Mouse (Mus musculus) liver, adult 2 months (tissue): Measurements from ENCODE around the gene Ncor1. TPM values are rescaled to one million over a fixed set of nuclear protein-coding genes. Genes with fewer than 3 reads are reported as not detected.

Experiments
- DNase-seq: peaks from one replicate; pipeline ENCODE4 v3.0.0-alpha.2; 2011; ENCODE audit warnings: low read depth, low spot score; ENCODE audit errors: extremely low read depth
- H3K27ac ChIP-seq: fragments of 200-500 bp; replicated peaks from 2 replicates; pipeline ENCODE4 v1.5.1; 2012; ENCODE audit warnings: low read depth, mild to moderate bottlenecking, control low read depth, inconsistent platforms, low read length; ENCODE audit not compliant: insufficient read depth
- H3K27me3 ChIP-seq: fragments of 200-500 bp; 2 replicates; pipeline ENCODE4 v1.6.1; 2012; ENCODE audit warnings: mild to moderate bottlenecking, moderate library complexity, low read length, inconsistent platforms; ENCODE audit not compliant: control insufficient read depth, insufficient read depth
- H3K36me3 ChIP-seq: fragments of 200-500 bp; 2 replicates; pipeline ENCODE4 v1.6.1; 2012; ENCODE audit warnings: low read length, inconsistent platforms; ENCODE audit not compliant: control insufficient read depth, insufficient read depth
- H3K4me1 ChIP-seq: fragments of 200-500 bp; 2 replicates; pipeline ENCODE4 v1.6.1; 2011; ENCODE audit warnings: low read length; ENCODE audit not compliant: control insufficient read depth, insufficient read depth
- H3K4me3 ChIP-seq: fragments of 200-500 bp; 2 replicates; pipeline ENCODE4 v1.5.1; 2011; ENCODE audit warnings: low read depth, mild to moderate bottlenecking, control low read depth, low read length, moderate library complexity; ENCODE audit not compliant: insufficient read depth
- H3K79me2 ChIP-seq: fragments of 200-500 bp; 2 replicates; pipeline ENCODE4 v1.6.1; 2012; ENCODE audit warnings: inconsistent platforms, mild to moderate bottlenecking, low read length, moderate library complexity; ENCODE audit not compliant: control insufficient read depth, insufficient read depth
- H3K9ac ChIP-seq: fragments of 200-500 bp; 2 replicates; pipeline ENCODE4 v1.6.1; 2012; ENCODE audit warnings: low read depth, mild to moderate bottlenecking, control low read depth, inconsistent platforms, low read length
- CTCF ChIP-seq: fragments of 200-500 bp; IDR thresholded peaks from 2 replicates; pipeline ENCODE4 v1.5.1; 2011; ENCODE audit warnings: low read depth, low read length, control low read depth
- POLR2A ChIP-seq: fragments of 200-500 bp; IDR thresholded peaks from 2 replicates; pipeline ENCODE4 v1.6.1; 2011; ENCODE audit warnings: low read length, control low read depth; ENCODE audit not compliant: insufficient read depth; ENCODE audit errors: extremely low read depth
- WGBS: fragments of 180-500 bp; shearing (Covaris S2); methylation state at CpG from one replicate; pipeline ENCODE4 v1.1.7; 2018; 5-methylcytosine and 5-hydroxymethylcytosine counted together
- polyA plus RNA-seq: library from polyadenylated mRNA; depleted of rRNA; stranded (reverse); fragments of >200 nt; gene quantifications from 2 replicates; pipeline ENCODE4 v1.2.3, GENCODE M21; 2012; rRNA removed
- total RNA-seq: library from RNA; depleted of rRNA; stranded (reverse); fragments of >200 nt; gene quantifications from 2 replicates; pipeline ENCODE4 v1.2.3, GENCODE M21; 2014; rRNA removed

Gene Ncor1
- 48.0 and 51.4 TPM in 2 replicates for total RNA-seq
- polyA plus RNA-seq = 45.7 and 46.8 TPM in 2 replicates

DNA sequence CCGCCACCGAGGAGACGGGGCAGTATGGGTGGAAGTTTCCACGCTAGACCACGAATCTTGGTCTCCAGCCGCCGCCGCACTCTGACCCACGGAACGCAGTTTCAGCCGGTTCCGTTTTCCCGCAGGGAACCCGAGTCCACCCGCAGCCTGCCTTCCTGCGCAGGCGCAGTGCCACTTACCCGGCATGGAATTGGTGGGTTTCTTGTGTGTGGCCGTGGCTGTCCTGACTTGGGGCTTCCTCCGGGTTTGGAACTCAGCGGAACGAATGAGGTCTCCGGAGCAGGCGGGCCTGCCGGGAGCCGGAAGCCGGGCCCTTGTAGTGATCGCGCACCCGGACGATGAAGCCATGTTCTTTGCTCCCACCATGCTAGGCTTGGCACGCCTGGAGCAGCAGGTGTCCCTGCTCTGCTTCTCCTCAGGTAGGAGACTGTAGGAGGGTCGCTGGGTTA is at the start of gene Ncor1, which contains the start of gene Pigl:
Gene Ncor1 (minus strand): TSS at position 266 of the 449 bp plus-strand sequence.
Gene Pigl (plus strand): TSS at position 185 of the 449 bp plus-strand sequence.
- WGBS = under 1% methylated on average over 33 of the region's 33 CpGs
- H3K4me1 ChIP-seq = peaks cover 12% of the 10 kb centered on the region

GRCm38 (mm10) chr11:62507683-62508082 is 49.3 kb upstream of the Ncor1 start:
- Histone ChIP-seq H3K36me3 (no peaks in the 10 kb centered on the region), H3K4me3 (no peak overlapping the region), H3K27me3 (no peaks in the 10 kb centered on the region), H3K79me2 (no peaks in the 10 kb centered on the region), H3K9ac (no peak overlapping the region), H3K27ac (no peak overlapping the region), H3K4me1 (no peaks in the 10 kb centered on the region)
- no peak for TF ChIP-seq POLR2A
- TF ChIP-seq CTCF = no peak
- DNase-seq = no peak
- 95% methylated on average over 4 of the region's 4 CpGs for WGBS

More for the DNA sequence above, at the start of gene Ncor1, which contains the start of gene Pigl:
- peak within 1 kb of the TSS; percentile 98 for H3K9ac ChIP-seq
- peaks cover 10% of the 10 kb centered on the region; the same call in 1 of the 2 replicates for H3K79me2 ChIP-seq
- H3K27ac ChIP-seq = peak within 1 kb of the TSS; percentile 95
- no peaks in the 10 kb centered on the region for H3K36me3 ChIP-seq
- no peaks in the 10 kb centered on the region for H3K27me3 ChIP-seq
- DNase-seq = peak; percentile 69
- H3K4me3 ChIP-seq = peak within 1 kb of the TSS; percentile 97
- TF ChIP-seq CTCF = no peak
- peak; percentile 59 for TF ChIP-seq POLR2A

GRCm38 (mm10) chr11:62500529-62500928 is 42.2 kb upstream of the Ncor1 start:
- TF ChIP-seq POLR2A (no peak), CTCF (no peak)
- no peaks in the 10 kb centered on the region for H3K27me3 ChIP-seq
- 26% methylated on average over 2 of the region's 2 CpGs for WGBS

GRCm38 (mm10) chr11:62498802-62499201 is 40.5 kb upstream of the Ncor1 start:
- TF ChIP-seq POLR2A = no peak
- Histone ChIP-seq H3K27ac (no peak overlapping the region), H3K9ac (no peak overlapping the region), H3K4me1 (peaks cover 23% of the 10 kb centered on the region), H3K4me3 (no peak overlapping the region), H3K27me3 (no peaks in the 10 kb centered on the region), H3K79me2 (no peaks in the 10 kb centered on the region), H3K36me3 (no peaks in the 10 kb centered on the region)
- no peak for DNase-seq
- 99% methylated on average over 2 of the region's 2 CpGs for WGBS

More at GRCm38 (mm10) chr11:62500529-62500928, 42.2 kb upstream of the Ncor1 start:
- Histone ChIP-seq H3K9ac (no peak overlapping the region), H3K79me2 (no peaks in the 10 kb centered on the region), H3K36me3 (no peaks in the 10 kb centered on the region), H3K27ac (peak overlapping the region; percentile 72), H3K4me3 (no peak overlapping the region), H3K4me1 (peaks cover 14% of the 10 kb centered on the region)
- DNase-seq = peak; percentile 89

DNA sequence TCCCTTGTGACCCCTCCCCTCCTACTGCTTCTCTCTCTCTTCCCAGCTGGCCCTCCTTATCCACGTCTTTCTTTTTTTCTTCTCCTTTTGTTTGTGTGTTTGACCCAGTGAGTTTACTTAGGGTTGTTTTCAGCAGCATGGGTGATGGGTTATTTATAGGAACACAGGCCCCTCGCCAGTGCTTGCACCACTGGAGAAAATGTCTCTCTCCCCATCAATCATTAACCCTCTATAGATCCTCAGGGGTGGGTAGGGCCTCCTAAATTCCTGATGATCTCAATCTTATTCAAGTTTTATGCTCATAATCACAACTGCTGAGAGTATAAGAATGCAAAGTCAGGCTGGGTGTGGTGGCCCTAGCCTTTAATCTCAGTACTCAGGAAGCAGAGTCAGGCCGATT is 38.8 kb upstream of the Ncor1 start:
- H3K27ac ChIP-seq = no peak overlapping the region
- no peaks in the 10 kb centered on the region for H3K79me2 ChIP-seq
- no peak overlapping the region for H3K9ac ChIP-seq
- TF ChIP-seq CTCF (no peak), POLR2A (no peak)
- WGBS = 34% methylated on average over 3 of the region's 3 CpGs
- no peaks in the 10 kb centered on the region for H3K27me3 ChIP-seq
- H3K4me3 ChIP-seq = no peak overlapping the region
- peaks cover 23% of the 10 kb centered on the region for H3K4me1 ChIP-seq
- DNase-seq = no peak
- no peaks in the 10 kb centered on the region for H3K36me3 ChIP-seq

- Histone ChIP-seq H3K36me3 (no peaks in the 10 kb centered on the region), H3K79me2 (no peaks in the 10 kb centered on the region), H3K9ac (no peak overlapping the region), H3K4me1 (peaks cover 23% of the 10 kb centered on the region), H3K27ac (peak overlapping the region; percentile 85), H3K27me3 (no peaks in the 10 kb centered on the region), H3K4me3 (no peak overlapping the region)
- DNase-seq = peak; percentile 40
- no peak for TF ChIP-seq POLR2A
- peak; percentile 40 for TF ChIP-seq CTCF
- 49% methylated on average over 5 of the region's 5 CpGs for WGBS
Measured at GRCm38 (mm10) chr11:62496151-62496715, 37.9 kb upstream of the Ncor1 start.
